Mouse (Mus musculus): ENCODE measurements around the gene Lag3.
"Not testable (repeated sequence)": the region's sequence is repeated elsewhere in the genome, so short reads cannot be mapped to it uniquely, and the experiment has no call there.

Lag3 gene

DNA sequence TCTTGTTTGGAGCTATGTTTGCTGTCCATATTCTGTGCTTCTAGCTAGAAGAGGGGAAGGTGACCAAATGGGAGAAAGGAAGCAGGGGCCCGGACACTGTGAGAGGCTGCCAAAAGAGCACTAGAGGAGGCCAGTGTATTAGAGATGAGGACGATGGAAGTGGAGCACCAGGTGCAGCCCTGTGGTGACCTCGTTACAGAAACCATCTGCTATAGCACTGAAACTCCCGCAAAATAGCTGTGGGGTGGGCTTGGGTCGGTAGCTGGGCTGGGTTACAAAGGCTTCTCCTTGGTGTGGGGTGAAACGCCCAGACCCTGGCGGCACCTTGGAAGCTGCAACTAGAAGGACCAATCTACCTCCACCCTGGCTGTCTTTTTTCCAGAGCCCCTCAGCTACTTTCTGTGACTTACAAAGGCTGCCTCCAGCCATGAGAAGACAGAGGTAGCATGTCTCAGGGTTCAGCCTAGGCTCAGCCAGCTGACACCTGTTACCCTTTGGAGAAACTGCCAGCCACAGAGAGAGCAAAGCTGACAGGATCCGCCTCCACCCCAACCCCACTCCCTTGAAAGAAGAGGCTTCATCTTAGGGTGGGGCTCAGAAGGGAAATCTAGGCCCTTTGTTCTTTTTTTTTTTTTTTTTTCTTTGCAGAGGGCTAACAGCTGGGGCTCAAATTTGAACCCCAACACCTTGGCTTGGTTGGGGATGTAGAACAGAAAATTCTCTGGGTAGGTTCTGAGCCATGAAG, 11.3 kb downstream of the Lag3 start:
- DNase-seq: no peak

DNA sequence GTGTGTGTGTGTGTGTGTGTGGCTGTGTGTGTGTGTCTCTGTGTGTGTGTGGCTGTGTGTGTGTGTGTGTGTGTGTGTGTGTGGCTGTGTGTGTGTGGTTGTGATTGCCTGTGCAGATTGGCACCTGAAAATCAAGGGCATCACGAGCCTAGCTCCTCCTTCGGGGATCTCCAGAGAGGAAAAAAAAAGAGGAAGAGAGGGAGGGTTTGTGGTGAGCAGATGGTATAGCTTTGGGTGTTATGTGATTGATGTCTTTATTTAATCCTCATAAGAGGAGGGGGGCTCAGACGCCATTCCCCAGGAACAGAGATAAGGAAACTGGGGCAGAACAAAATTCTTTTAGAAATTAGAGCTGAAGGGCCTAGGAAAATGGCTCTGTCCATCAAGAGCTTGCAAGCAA, 13.1 kb downstream of the Lag3 start:
- no peak for DNase-seq

DNA sequence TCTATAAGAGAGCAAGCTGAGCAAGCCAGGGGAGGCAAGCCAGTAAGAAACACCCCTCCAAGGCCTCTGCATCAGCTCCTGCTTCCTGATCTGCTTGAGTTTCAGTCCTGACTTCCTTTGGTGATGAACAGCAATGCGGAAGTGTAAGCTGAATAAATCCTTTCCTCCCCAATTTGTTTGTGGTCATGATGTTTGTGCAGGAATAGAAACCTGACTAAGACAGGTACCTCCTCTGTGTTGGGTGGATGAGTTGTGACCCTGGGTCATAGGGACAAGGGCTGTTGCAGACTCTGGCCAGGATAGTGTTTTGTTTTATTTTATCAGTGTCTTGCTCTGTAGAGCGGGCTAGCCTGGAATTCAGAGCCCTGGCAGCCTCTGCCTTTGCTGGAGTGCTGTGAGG, 17.4 kb downstream of the Lag3 start:
- not testable (repeated sequence) for DNase-seq

DNA sequence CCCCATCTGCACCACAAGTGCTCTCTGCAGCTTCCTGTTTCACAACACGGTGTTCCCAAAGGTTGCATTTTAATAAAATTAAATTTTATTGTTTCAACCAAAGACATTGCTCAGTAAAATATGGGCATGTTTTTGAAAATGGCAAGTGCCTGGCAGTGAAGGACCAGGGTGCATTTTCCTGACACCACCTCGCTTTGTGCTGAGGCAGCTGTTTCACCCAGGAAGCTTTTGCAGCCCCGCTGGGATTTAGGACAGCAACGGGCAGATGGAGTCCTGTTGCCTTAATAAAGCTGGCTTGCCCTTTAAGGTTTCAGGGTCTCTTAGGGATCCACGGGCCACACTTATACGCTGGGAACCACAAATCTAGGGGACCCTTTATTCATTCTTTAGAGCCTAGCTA, 20.5 kb downstream of the Lag3 start:
- no peak for DNase-seq

DNA sequence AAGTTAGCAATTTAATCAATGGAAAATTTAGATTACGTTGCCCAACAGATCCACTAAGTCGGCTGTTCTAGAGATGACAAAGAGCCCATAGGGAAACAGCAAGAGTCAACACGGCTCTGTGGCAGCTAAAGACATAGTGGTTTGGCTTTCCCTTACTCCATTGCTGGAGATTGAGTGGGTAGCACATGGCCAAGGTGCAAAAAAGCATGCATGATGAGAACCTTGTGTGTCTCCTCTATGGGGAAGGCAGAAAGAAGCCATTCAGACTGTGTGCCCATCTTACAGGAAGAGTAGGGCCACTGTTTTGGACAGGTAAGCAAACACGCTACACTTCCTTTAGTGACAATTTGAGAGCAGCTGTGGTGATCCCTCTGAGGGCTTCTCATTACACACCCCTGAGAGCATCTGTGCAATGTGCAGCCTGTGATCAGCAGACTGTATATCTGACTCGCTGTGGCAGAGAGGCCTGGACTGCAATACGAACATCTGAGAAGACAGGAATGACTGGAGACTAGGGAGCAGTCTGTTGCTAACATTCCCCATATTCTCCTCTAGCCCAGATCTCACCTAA, 22.9 kb downstream of the Lag3 start:
- DNase-seq: no peak

DNA sequence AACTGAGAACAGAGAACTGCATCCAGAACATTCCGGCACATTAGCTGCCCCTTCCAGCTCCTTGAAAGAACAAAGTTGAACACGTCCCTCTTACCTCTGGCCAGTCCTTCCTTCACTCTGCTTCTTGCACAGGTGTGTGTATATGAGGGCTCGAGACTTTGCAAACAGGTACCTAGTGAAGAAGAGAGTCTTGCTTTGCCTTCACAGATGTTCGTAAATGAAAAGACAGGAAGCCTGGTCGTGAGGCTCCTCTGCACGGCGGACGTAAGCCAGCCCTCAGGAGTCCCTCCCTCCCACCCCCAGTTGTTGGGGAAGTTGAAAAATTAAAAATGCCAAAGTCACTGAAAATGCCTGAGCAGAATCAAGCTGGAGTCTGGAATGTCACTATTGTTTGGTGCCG, 23.5 kb downstream of the Lag3 start, which contains the start of gene Cd4:
Gene Cd4, minus strand, starts transcription at position 236 of the 400 bp plus-strand sequence.
- DNase-seq: no peak

DNA sequence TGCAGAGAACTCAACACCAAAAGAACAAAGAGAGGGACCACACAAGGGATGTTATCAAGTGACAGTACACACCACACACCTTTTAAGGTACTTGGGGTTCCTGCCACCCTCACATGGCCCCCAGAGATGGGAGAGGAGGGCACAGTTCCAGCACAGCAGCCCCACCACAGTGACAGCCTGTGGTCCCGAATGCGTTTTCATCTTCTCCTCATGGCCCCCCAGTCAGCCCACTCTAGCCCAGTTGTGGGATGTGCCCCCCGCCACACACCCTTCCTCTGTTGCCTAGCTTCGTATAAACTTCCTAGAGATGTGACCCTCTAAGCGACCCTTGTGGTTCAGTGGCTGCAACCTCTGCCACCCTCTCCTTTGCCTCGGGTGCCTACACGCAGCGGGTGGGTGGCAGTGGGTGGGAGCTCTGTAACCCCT, 25.5 kb downstream of the Lag3 start:
- no peak for DNase-seq

DNA sequence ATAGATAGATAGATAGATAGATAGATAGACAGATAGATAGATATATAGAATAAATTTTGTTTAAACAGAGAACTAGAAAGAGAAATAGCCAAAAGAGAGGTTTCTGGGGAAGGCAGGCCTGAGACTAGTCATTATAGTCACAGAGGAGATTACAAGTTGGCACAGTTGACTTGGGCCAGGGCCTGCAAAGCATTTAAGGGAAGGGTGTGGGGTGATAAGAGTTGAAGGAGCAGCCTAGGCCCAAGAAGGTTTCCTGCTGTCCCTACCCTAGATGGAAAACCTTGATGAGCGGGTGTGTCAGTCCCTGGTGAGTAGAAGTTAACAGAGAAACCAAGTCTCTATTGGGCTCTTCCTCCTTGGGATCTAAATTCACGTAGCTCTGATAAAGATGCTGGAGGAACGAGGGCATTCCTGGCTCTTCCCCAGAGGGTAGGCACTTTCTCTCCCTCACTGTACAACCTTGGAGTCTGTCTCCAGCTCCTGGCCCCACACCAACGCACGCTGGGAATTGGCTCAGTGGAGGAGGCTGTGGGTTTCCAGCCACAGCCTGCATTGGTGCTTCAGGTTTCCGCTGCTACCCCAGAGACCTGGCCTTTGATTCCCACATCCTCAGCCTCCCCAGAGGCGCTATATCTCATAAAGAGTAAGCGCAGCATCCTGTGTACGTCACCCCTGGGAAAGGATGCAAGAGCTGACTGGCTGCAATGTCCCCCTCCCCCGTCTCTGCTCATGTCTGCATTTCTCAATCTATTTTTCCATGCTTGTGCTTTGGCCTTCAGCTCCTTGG, 26.6 kb downstream of the Lag3 start:
- peak; percentile 43 to 60 for DNase-seq

DNA sequence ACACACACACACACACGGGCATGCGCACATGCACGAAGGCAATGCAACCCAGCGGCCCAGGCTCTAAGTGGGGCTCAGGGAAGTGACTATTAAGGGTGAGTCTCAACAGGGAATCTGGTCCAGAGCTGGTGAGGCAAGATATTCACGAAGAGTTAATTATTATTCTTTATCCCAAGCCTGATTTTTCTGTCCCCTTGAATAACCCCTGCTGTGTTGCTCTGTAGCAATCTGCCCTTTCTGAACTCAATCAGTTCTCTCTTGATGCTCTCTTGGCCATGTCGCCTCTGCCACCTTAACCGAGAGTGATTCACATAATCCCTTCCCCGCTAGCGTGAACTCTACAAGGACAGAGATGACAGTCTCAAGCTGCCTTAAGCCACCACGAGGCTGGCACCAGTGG, 28.2 kb downstream of the Lag3 start:
- DNase-seq: no peak

DNA sequence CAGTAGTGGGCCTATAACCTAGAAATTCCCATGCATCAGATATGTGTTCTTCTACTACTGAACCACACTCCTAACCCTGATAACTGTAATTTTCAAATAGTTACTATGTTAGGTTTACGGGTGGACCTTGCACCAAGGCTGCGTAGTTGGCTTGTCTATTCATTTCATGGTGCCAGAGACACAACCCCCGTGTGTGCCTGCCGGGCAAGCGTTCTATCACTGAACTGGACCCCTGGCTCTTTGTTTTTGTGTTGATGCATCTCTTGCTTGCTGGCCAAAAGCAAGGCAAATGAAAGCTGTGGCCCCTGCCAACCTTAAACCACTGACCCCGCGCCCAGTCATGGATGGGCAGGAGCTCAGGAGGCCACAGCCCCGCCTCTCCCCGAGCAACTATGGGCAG, 29.7 kb downstream of the Lag3 start:
- no peak for DNase-seq

DNA sequence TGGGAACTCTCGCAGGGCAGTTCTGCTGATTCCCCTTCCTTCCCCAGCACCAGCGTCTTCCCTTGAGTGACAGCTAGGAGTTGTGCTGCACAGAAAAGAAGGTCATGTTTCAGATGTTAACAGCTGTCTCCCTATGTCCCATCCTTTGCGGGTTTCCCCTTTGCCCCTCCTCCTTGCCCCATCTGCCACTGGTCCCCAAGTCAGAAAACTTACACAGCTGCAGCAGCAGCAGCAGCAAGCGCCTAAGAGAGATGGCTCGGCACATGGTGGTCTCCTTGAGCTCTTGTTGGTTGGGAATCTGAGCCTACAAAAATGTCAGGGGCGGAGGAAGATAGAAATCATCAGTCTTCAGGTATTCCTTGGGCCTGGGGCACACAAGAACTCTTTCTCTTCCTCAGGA, 32.1 kb downstream of the Lag3 start:
- no peak for DNase-seq

DNA sequence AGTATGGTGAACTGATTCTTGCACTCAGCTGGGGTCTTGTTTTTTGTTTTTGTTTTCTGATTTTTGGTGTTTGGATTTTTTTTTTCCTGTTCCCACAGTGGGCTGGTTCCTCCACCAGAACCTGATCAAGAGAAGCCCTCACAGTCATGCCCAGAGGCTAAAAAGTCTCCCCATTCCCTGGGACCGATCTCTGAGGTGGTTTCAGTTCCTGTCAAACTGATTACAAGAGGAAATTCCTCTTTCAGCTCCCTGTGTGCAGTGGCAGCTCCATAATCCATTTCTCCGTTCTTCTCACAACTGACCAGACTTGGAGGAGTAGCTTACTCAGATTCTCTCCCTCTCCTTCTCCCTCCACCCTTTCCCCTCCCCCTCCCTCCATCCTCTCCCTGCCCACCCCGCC, 37.2 kb downstream of the Lag3 start:
- no peak for DNase-seq

DNA sequence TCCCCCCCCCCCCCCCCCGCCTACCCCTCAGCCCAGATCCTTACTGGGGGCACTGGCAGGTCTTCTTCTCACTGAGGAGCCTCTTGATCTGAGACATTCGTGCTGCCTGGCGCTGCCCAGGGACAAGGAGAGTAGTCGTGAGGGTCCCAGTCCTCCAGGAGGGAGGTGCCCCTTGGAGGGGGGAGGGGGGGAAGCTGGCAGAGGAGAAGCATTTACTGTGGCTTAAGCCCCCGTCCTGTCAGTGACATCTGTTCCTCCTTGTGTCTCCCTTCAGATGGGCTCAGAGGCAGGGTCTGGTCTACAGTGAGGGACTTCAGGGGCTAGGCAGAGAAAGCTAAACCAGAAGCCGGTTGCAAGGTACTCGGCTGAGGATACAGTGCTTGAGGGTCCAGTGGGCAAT, 44.9 kb downstream of the Lag3 start:
- DNase-seq: no peak

DNA sequence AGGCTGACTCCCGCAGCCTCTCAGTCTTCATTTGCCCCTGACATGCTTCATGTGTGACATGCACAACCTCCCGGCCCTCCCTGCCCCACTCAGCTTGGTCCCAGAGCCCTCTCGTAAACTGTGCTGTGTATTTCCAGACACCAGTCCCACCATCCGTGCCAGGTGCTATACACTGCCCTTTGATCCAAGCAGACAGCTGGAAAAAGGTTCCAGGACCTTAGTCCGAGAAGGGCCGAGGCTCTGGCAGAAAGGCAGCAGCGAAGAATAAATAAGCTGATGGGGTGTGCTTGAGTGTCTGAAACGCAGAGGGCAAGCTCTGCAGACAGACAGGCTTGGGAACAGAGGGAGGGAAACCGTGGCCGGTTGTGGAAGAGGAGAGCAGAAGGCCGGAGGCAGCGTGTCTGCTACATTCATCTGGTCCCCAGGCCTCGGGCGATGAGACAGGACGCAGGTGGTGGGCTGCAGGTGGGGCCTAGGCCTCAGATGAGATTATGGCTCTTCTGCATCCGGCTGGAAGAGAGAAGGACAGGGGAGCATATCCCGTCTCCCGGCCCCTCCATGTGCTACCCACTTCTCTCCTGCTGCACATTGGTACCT, 45.6 kb downstream of the Lag3 start:
- DNase-seq: no peak

DNA sequence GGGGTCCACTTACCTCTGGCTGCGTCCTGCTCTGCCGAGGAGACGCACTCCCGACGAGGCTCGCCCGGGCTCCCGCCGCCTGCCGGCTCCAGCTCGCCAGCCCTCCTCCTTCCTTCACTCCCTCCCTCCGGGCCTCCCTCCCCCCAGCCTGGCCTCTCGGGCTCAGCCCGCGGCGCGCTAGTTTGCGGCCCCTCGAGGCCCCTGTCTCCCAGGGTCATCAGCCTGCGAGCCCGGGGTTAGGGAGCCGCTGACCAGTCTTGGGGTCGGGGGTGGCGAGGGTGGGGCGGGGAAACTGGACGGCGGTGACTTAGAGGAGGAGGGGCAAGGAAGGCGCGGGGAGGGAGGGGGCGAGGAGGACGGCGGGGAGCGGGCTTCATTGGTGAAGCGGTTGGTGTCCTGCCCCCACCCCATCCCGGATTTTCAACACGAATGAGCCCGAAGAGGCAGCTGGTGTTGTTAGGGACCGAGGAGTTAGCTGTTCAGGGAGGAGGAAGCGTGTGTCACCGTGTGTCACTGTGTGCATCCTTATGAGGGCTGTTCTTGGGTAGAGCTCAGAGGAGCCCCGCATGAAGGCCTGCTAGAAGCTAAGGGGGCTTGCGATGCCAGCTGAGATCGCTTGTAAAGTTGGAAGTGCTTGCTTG, 47.7 kb downstream of the Lag3 start, which contains the start of gene Gpr162:
Gene Gpr162, minus strand, starts transcription at position 326 of the 641 bp plus-strand sequence.
- peak; percentile 76 to 85 for DNase-seq

DNA sequence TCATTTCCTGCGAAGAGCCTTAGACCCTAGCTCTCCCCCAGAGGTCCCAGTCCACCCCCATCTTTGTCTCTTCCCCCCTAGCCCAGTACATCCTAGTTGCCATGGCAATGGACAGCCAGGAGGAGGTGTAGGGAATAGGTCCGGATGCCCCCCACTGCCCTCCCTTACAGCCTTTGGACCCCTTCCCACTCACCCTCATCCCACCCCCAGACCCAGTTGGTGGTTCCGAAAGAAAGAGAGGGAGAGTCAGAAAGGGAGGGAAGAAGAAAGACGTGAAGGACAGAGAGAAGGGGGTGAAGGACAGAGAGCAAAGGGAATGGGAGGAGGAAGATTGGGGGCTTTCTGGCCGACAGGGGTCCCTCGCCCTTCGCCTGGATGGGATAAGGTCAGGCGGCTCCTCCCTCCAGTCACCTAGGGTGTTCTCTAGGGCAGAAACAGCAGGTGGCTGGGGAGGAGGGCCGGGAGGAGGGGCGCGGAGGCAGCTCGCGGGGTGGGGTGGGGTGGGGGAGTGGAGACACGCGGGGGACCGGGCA, 48.3 kb downstream of the Lag3 start:
- DNase-seq: no peak

DNA sequence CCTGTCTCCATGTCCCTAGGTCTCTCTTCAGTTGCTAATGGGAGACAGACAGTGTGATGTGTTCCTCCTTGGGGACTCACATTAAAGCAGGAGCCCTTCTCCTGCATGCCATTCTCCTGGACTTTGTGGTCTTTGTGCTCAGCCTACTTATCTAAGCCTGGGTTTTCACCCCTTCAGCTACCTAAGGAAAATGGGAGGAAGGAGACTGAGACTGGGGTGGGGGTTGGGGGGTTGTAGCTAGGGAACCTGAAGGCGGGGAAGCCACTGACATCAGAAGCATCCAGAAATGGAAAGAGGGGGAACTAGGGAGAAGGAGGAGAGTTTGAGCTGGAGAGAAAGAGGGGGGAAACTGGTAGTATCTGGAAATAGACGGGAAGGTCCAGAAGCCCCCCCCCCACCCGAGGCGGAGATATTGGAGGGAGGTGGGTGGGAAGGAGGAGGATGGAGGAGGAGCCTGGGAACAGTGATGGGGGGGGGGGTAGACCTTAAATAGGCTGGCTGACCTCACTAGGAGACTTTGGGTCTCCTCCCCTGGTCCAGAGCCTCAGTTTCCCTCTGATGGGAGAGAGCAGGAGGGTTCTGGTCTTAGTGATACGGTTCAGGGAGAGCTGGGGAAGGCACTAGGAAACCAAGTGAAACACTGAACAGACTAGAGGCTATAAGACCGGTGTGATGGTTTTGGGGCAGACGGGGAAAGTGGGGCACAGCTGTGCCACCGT, 48.9 kb downstream of the Lag3 start:
- no peak for DNase-seq

DNA sequence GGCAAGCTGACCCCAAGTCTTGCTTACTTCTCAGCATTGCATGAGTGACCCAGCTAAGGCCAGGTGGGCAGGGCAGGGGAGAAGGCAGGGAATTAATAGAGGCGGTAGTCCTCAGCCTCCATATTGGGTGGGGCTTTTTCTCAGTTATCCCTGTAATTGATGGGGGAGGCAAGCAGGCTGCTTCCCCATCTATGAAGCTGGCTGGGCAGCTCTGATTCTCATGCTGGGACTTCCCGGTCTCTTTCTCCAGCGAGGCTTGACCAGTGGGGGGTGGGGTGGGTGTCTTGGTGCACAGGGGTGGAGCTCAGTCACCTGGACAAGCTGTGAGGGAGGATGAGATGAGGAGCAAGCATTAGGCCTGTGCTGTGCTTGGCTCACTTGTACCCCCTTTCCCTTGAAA, 49.7 kb downstream of the Lag3 start:
- peak in 1 of 2 experiments; percentile 56 for DNase-seq

DNA sequence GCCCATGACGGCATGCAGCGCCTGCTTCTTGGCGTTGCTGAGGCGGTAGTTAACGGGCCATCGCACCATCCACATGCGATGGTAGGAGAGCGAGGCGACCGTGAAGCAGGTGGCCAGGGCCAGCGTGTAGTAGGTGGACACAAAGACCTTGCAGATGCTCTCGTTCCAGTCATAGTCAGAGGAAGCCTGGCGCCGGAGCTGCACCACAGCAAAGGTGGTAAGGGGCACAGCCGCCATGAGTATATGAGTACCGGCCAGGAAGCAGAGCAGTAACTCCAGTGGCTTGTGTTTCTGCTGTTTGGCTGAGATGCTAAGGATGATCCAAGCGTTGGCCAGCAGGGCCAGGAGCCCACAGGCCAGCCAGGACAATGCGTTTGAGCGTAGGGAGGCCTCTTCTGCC, 50.2 kb downstream of the Lag3 start:
- no peak for DNase-seq

DNA sequence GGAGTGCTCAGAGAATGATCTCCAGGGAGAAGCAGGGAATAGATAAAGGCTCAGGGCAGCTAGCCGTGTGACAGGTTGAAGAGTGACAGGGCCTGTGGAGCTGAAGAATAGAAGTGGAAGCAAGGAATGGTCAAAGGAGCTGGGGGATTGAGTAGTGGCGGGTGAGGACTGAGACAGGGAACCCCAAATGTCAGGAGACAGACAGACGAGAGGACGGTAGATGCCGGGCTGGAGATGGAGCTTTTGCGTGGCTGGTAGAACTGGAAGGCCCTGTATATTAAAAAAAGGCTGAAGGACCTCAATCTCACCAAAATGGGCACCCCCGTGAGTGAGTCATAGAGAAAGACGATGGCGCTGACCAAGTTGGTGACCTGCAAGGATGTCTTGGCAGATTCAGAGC, 51.0 kb downstream of the Lag3 start:
- no peak for DNase-seq

DNA sequence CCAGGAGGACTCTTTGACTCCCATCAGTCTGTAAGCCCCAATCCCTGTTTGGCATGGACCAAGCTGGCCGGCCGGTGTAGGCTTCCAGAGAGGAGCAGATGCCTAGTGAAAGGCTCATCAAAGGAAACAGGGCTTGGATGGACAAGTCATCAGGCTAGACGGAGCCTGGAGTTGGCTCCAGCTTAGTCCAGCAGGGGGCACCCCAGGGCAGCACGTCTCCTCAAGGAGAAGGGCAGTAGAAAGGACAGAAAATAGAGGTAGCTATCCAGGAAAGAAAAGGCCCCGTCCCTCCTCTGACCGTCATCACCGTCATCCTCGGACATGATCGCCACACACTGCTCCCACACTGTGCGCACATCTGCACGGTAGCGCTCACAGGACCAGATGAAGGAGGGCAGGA, 51.8 kb downstream of the Lag3 start:
- peak; percentile 95 to 96 for DNase-seq

All from kidney, postnatal 4 days (tissue).